Mouse (Mus musculus): ENCODE data around the gene Dlat.

DNA sequence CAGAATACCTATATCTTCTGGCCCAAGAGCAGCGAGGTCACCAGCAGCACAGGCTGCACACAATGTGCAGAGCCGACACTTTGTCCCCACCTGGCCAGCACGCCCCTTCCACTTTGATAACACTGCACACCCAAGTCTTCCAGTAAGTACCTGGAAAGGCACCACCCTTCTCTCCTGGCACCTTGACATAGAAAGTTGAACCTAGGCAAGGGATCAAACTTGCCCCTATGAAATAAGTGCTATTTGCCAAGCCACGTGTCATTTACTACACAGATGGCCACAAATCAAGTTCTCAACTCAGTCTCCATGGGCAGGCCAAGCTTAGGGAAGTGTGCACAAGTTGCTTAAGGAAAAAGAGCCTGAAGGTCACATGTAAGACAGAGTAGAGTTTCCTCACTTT lies 72.6 kb downstream of the Dlat start:
- TF ChIP-seq CTCF (conservative IDR thresholded peaks at IDR 0.05; ENCODE audit: low read length) (no peak), POU5F1 (IDR thresholded peaks at IDR 0.05; ENCODE audit: borderline replicate concordance, low read length) (no peak)
